Mouse (Mus musculus): ENCODE measurements around the gene Nxph3. TPM values are rescaled to one million over a fixed set of nuclear protein-coding genes. Genes with fewer than 3 reads are reported as not detected.

The Nxph3 gene
- polyA plus RNA-seq (2015; fragmentation: Nextera tagmentation; extraction: Ambion mirVana), result 0.69 and 0.70 TPM in 2 replicates

- WGBS, result under 1% methylated on average over 65 of the region's 66 CpGs
These were observed at the start of gene Nxph3 for GRCm38 (mm10) chr11:95514298-95514861. Gene Nxph3 (minus strand): TSS chr11:95514570.

GRCm38 (mm10) chr11:95563849-95564248 lies 49.5 kb upstream of the Nxph3 start:
- Histone ChIP-seq H3K4me1 (peaks cover 28% of the 10 kb centered on the region), H3K4me3 (no peak overlapping the region), H3K4me2 (no peak overlapping the region), H3K27me3 (no peaks in the 10 kb centered on the region), H3K9ac (no peak overlapping the region), H3K27ac (no peak overlapping the region), H3K36me3 (no peaks in the 10 kb centered on the region), H3K9me3 (no peaks in the 10 kb centered on the region)
- ATAC-seq (ENCODE audit: insufficient number of reproducible peaks, low FRiP score, low TSS enrichment, low read depth), result no peak
- 93% methylated on average over 5 of the region's 5 CpGs for WGBS

More at GRCm38 (mm10) chr11:95514298-95514861, at the start of gene Nxph3:
- H3K4me1 ChIP-seq, result peaks cover 42% of the 10 kb centered on the region
- H3K4me3 ChIP-seq, result peak within 1 kb of the TSS; percentile 57
- H3K27ac ChIP-seq, result no peak within 1 kb of the TSS
- H3K9me3 ChIP-seq, result no peaks in the 10 kb centered on the region
- peak within 1 kb of the TSS; percentile 37 for H3K9ac ChIP-seq
- H3K27me3 ChIP-seq, result peaks cover 43% of the 10 kb centered on the region
- peak within 1 kb of the TSS; percentile 99 for H3K4me2 ChIP-seq
- H3K36me3 ChIP-seq, result no peaks in the 10 kb centered on the region
- ATAC-seq (ENCODE audit: insufficient number of reproducible peaks, low FRiP score, low TSS enrichment, low read depth), result no peak

DNA sequence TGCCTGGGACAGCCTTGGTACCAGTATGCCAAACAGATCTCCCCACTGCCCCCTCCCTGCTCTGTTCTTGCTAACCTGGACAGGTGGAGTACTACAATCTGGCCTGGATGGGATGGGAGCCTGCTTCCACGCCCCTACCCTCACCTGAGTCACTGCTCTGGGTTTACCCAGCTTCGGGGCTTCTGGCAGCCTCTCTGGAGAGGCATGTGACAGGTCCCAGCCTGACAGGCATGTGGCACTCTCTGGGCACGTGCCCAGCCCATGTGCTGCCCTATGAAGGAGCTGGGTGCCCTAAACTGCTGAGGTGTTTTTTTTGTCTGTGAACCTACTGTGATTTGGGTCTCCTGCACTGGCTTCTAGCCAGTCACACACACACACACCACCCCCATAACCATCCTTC lies 46.4 kb upstream of the Nxph3 start:
- no peak overlapping the region for H3K27ac ChIP-seq
- WGBS, result 59% methylated on average over 3 of the region's 3 CpGs
- H3K9ac ChIP-seq, result no peak overlapping the region
- H3K9me3 ChIP-seq, result no peaks in the 10 kb centered on the region
- 0 out of 2 replicates have a peak, but pooled peaks cover 4% of the 10 kb centered on the region for H3K27me3 ChIP-seq
- no peak for ATAC-seq (ENCODE audit: insufficient number of reproducible peaks, low FRiP score, low TSS enrichment, low read depth)
- no peaks in the 10 kb centered on the region for H3K36me3 ChIP-seq
- H3K4me2 ChIP-seq, result no peak overlapping the region
- H3K4me3 ChIP-seq, result no peak overlapping the region
- peaks cover 17% of the 10 kb centered on the region for H3K4me1 ChIP-seq

- Histone ChIP-seq H3K27me3 (0 out of 2 replicates have a peak, but pooled peaks cover 4% of the 10 kb centered on the region), H3K4me3 (no peak overlapping the region), H3K4me1 (peaks cover 24% of the 10 kb centered on the region), H3K9me3 (no peaks in the 10 kb centered on the region), H3K4me2 (no peak overlapping the region), H3K9ac (no peak overlapping the region), H3K36me3 (no peaks in the 10 kb centered on the region), H3K27ac (no peak overlapping the region)
- 73% methylated on average over 2 of the region's 2 CpGs for WGBS
- ATAC-seq (ENCODE audit: insufficient number of reproducible peaks, low FRiP score, low TSS enrichment, low read depth), result no peak
These were observed 45.4 kb upstream of the Nxph3 start for GRCm38 (mm10) chr11:95559761-95560160.

GRCm38 (mm10) chr11:95557719-95558118 lies 43.3 kb upstream of the Nxph3 start:
- 44% methylated on average over 6 of the region's 6 CpGs for WGBS
- no peak overlapping the region for H3K27ac ChIP-seq
- no peak overlapping the region for H3K9ac ChIP-seq
- no peak overlapping the region for H3K4me2 ChIP-seq
- H3K27me3 ChIP-seq, result 0 out of 2 replicates have a peak, but pooled peaks cover 4% of the 10 kb centered on the region
- no peak overlapping the region for H3K4me3 ChIP-seq
- H3K4me1 ChIP-seq, result peaks cover 24% of the 10 kb centered on the region
- no peak for ATAC-seq (ENCODE audit: insufficient number of reproducible peaks, low FRiP score, low TSS enrichment, low read depth)
- no peaks in the 10 kb centered on the region for H3K36me3 ChIP-seq
- no peaks in the 10 kb centered on the region for H3K9me3 ChIP-seq

DNA sequence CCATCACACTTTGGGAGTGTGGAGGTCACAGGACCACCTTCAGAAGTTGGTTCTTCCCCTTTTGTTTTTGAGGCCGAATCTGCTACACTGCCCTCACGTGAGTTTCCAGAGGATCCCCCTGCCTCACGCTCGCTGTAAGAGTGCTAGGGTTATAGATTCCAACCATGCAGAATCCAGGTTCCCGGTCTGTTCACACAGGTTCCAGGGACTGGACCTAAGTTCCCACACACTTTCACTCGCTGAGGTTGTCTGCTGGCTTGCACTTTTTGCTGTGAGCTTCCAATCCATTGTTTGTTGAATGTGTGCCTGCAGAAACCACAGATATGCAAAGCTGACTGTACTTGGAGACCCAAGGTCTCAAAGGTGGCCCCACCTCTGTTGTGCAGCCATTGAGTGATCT lies 42.7 kb upstream of the Nxph3 start:
- Histone ChIP-seq H3K9me3 (no peaks in the 10 kb centered on the region), H3K9ac (no peak overlapping the region), H3K4me2 (no peak overlapping the region)

GRCm38 (mm10) chr11:95555279-95555678 lies 40.9 kb upstream of the Nxph3 start:
- peak overlapping the region; percentile 29; the same call in 1 of the 2 replicates for H3K27ac ChIP-seq
- 13% methylated on average over 8 of the region's 8 CpGs for WGBS
- H3K4me1 ChIP-seq, result peaks cover 20% of the 10 kb centered on the region
- H3K4me3 ChIP-seq, result no peak overlapping the region
- no peaks in the 10 kb centered on the region for H3K9me3 ChIP-seq
- 0 out of 2 replicates have a peak, but pooled peaks cover 4% of the 10 kb centered on the region for H3K27me3 ChIP-seq
- ATAC-seq (ENCODE audit: insufficient number of reproducible peaks, low FRiP score, low TSS enrichment, low read depth), result no peak
- no peaks in the 10 kb centered on the region for H3K36me3 ChIP-seq
- H3K4me2 ChIP-seq, result no peak overlapping the region
- H3K9ac ChIP-seq, result no peak overlapping the region

More for the DNA sequence above, 42.7 kb upstream of the Nxph3 start:
- peaks cover 24% of the 10 kb centered on the region for H3K4me1 ChIP-seq
- no peak for ATAC-seq (ENCODE audit: insufficient number of reproducible peaks, low FRiP score, low TSS enrichment, low read depth)
- H3K4me3 ChIP-seq, result no peak overlapping the region
- no peak overlapping the region for H3K27ac ChIP-seq
- H3K36me3 ChIP-seq, result no peaks in the 10 kb centered on the region
- 74% methylated on average over 6 of the region's 6 CpGs for WGBS
- H3K27me3 ChIP-seq, result 0 out of 2 replicates have a peak, but pooled peaks cover 4% of the 10 kb centered on the region

DNA sequence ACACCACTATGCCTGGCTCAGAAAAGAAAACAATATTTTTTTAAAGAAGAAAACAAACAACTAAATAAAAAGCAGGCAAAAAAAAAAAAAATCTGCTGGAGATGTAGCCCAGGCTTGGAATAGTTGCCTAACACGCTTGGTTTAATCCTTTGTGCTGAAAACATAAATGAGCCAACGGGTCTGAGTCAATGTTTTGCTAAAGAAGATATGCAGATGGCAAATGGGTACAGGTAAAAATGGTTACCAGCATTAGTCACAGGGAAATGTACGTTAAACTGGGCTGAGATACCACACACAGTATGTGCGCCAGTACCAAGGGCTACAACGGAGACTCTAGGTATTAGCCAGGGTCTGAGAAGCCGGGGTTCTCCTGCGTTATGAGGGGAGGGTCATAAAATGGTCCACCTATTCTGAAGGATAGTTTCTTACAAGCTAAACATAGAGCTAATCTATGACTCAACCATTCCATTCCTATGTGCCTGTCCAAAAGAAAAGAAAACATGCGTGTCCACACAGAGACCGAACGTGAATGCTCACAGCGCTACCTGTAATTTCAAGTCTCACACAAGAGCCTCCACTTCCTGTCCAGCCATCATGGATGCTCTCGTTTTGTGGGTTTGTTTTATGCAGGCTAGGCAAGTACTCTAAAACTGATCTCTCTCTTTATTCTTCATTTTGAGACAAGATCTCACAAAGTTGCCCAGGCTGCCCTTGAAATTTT lies 36.1 kb upstream of the Nxph3 start:
- WGBS, result 81% methylated on average over 12 of the region's 12 CpGs
- ATAC-seq (ENCODE audit: insufficient number of reproducible peaks, low FRiP score, low TSS enrichment, low read depth), result no peak

DNA sequence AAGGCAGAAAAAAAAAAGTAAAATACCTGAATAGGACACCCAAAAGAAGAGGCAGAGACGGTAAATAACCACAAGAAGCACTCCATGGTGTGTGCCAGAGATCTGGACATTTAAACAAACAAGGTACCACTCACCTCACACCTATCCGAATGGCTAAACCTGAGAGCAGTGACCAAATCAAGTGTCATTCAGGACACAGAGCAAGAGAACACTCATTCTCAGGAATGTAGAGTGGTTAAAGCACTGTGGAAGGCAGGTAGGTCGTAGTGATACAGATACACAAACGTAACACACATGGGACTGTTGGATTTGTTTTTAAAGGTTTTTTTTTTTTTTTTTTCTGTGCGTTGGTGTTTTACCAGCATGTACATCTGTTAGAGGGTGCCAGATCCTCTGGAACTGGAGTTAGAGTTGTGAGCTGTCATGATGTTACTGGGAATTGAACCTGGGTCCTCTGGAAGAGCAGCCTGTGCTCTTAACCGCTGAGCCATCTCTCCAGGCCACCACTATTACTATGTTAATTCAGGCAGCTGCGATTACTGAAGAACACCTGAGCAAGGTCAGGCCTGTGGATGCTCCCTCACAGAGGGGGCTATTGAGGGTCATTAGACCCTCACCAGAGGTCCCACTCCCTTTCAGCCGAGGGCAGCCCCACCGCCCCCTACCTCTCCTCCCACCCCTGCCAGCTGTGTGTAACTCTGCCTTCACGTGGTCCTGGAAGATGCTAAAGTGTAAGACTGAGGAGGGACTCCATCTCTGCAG lies 31.8 kb upstream of the Nxph3 start:
- H3K4me3 ChIP-seq, result no peak overlapping the region
- ATAC-seq (ENCODE audit: insufficient number of reproducible peaks, low FRiP score, low TSS enrichment, low read depth), result no peak
- H3K4me2 ChIP-seq, result no peak overlapping the region
- H3K9me3 ChIP-seq, result no peaks in the 10 kb centered on the region
- peaks cover 3% of the 10 kb centered on the region for H3K4me1 ChIP-seq
- no peak overlapping the region for H3K27ac ChIP-seq
- no peaks in the 10 kb centered on the region for H3K36me3 ChIP-seq
- H3K9ac ChIP-seq, result no peak overlapping the region
- 59% methylated on average over 10 of the region's 10 CpGs for WGBS
- no peaks in the 10 kb centered on the region for H3K27me3 ChIP-seq

More for the DNA sequence above, 36.1 kb upstream of the Nxph3 start:
- Histone ChIP-seq H3K36me3 (no peaks in the 10 kb centered on the region), H3K9ac (no peak overlapping the region), H3K27ac (no peak overlapping the region), H3K4me3 (no peak overlapping the region), H3K27me3 (no peaks in the 10 kb centered on the region), H3K4me1 (peaks cover 5% of the 10 kb centered on the region), H3K4me2 (no peak overlapping the region), H3K9me3 (no peaks in the 10 kb centered on the region)

GRCm38 (mm10) chr11:95544546-95545327 lies 30.4 kb upstream of the Nxph3 start:
- no peaks in the 10 kb centered on the region for H3K9me3 ChIP-seq
- peaks cover 5% of the 10 kb centered on the region; the same call in 1 of the 2 replicates for H3K27me3 ChIP-seq
- H3K27ac ChIP-seq, result no peak overlapping the region
- ATAC-seq (ENCODE audit: insufficient number of reproducible peaks, low FRiP score, low TSS enrichment, low read depth), result no peak
- no peaks in the 10 kb centered on the region for H3K36me3 ChIP-seq
- H3K9ac ChIP-seq, result no peak overlapping the region
- 68% methylated on average over 8 of the region's 8 CpGs for WGBS
- H3K4me3 ChIP-seq, result no peak overlapping the region
- H3K4me1 ChIP-seq, result peaks cover 12% of the 10 kb centered on the region
- no peak overlapping the region for H3K4me2 ChIP-seq

GRCm38 (mm10) chr11:95540637-95541385 lies 26.4 kb upstream of the Nxph3 start:
- Histone ChIP-seq H3K9ac (no peak overlapping the region), H3K27me3 (peaks cover 5% of the 10 kb centered on the region; the same call in 1 of the 2 replicates), H3K4me2 (no peak overlapping the region), H3K36me3 (no peaks in the 10 kb centered on the region), H3K27ac (no peak overlapping the region), H3K9me3 (no peaks in the 10 kb centered on the region), H3K4me1 (peaks cover 19% of the 10 kb centered on the region), H3K4me3 (no peak overlapping the region)
- ATAC-seq (ENCODE audit: insufficient number of reproducible peaks, low FRiP score, low TSS enrichment, low read depth), result no peak
- WGBS, result 24% methylated on average over 18 of the region's 18 CpGs

Data from limb, embryonic 15.5 days (tissue).